Mouse (Mus musculus): ENCODE data around the gene Rilp.

Gene Rilp

GRCm38 (mm10) chr11:75552906-75553482, 43.1 kb downstream of the Rilp start:
- no peak for TF ChIP-seq GATA4 (IDR thresholded peaks at IDR 0.05; ENCODE audit: insufficient replicate concordance, low read length)

DNA sequence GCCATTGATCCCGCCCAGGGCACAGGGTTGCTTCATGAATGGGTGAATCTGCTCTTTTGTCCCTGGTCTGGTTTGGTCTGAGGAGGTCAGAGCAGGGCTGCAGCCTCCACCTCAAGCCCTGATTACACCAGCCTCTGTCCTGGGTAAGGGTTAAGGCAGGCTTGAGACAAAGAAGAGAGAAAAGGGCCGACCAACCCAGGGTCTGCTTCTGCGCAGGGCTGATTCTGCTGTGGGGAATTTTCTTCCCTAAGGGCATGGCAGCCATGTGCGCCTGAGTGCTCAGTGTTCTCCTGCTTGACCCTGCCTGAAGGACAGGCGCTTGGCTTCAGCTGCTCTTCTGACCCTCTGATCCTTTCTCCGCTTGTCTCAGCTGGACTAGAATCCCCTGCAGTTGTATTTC, 47.2 kb downstream of the Rilp start:
- TF ChIP-seq GATA4 (IDR thresholded peaks at IDR 0.05; ENCODE audit: insufficient replicate concordance, low read length), result no peak

DNA sequence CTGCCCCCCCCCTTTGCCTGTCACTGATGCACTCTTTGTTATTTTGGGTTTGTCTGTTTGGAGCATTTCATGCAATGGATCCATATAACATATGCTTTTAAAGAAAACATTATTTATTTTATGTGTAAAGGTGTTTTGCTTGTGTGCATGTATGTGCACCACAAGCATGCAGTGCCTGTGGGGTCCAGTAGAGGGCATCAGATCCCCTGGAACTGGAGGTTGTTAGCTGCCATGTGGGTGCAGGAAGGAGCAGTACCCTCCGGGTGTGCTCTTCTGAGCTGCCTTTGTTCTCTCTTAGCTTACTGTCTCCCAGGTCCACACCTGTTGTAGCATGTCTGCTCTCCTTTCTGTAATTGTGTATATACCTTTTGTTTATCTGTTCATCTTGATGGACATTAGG, 48.2 kb downstream of the Rilp start:
- no peak for TF ChIP-seq GATA4 (IDR thresholded peaks at IDR 0.05; ENCODE audit: insufficient replicate concordance, low read length)

GRCm38 (mm10) chr11:75559870-75560504, 50.1 kb downstream of the Rilp start:
- no peak for TF ChIP-seq GATA4 (IDR thresholded peaks at IDR 0.05; ENCODE audit: insufficient replicate concordance, low read length)

DNA sequence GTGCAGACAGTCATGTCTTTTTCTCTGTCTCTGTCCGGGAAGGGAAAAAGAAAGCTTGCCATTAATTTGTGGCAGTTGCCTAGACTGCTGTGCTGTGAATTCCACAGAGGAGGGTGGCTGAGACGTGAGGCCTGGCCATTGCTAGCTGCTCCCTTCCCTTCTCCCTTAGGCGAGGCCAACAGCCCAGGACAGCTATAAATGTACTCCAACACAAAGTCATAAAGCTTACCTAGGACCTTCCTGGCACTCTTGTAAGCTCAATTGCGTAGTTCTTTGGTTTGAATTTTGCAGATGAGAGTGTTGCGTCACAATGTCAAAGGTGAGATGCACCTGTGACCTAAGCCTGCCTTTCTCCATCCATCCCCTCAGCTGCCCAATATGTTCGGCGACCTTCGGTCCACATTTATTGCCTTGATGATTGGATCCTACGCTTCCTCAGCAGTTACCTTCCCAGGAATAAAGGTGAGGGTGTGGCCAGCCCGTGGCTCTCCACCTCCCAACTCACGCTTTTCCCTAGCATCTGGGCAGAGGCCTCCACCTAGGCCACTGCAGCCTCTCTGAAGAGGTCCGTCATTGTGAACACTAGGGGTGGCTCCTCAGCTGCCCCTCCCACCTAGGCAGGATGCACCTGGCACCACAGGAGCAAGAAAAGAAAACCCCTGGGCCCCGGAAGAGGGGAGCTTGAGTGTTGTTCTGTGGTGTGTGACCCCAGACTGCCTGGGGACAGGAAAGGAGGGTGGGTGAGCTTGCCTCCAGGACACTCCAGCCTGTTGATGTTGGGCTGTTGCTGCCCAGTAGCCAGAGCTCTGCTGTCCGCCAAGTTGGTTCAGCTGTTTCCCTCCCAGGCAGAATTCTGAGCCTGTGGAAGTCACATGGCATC, 50.9 kb downstream of the Rilp start:
- no peak for TF ChIP-seq GATA4 (IDR thresholded peaks at IDR 0.05; ENCODE audit: insufficient replicate concordance, low read length)

DNA sequence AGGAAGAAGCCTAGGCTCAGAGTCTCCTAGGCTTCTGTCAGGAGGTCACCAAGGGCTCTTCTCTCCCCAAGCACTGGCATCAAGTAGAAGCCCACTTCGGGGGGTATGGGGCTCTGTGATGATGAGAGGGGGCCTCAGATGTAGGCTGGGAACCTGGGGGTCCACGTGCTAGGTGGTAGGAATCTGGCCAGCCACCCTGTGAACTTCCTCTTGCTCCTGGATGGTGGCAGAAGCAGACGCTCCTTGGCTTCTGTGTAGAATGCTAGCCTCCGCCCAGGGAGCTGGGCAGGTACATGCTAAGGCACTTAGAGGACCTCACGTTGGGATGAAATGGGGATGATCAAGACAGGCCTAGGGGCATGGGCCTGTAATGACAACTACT, 51.5 kb downstream of the Rilp start:
- TF ChIP-seq GATA4 (IDR thresholded peaks at IDR 0.05; ENCODE audit: insufficient replicate concordance, low read length), result no peak
